Mouse (Mus musculus): Measurements from ENCODE around the gene Mad2l2.
"Not testable (repeated sequence)": the region's sequence is repeated elsewhere in the genome, so short reads cannot be mapped to it uniquely, and the experiment has no call there.

Gene Mad2l2

GRCm38 (mm10) chr4:148169586-148169985, 39.4 kb downstream of the Mad2l2 start:
- no peak for DNase-seq (ENCODE audit: low read depth, low spot score)

- DNase-seq (ENCODE audit: low read depth, low spot score): peak; percentile 50
Observed at GRCm38 (mm10) chr4:148170842-148171241, 40.7 kb downstream of the Mad2l2 start.

GRCm38 (mm10) chr4:148171261-148171660, 41.1 kb downstream of the Mad2l2 start:
- DNase-seq (ENCODE audit: low read depth, low spot score): peak; percentile 82

GRCm38 (mm10) chr4:148173811-148174494, 43.8 kb downstream of the Mad2l2 start:
- no peak for DNase-seq (ENCODE audit: low read depth, low spot score)

- no peak for DNase-seq (ENCODE audit: low read depth, low spot score)
Observed at GRCm38 (mm10) chr4:148174495-148174862, 44.3 kb downstream of the Mad2l2 start.

- not testable (repeated sequence) for DNase-seq (ENCODE audit: low read depth, low spot score)
Observed at GRCm38 (mm10) chr4:148176603-148177002, 46.4 kb downstream of the Mad2l2 start.

DNA sequence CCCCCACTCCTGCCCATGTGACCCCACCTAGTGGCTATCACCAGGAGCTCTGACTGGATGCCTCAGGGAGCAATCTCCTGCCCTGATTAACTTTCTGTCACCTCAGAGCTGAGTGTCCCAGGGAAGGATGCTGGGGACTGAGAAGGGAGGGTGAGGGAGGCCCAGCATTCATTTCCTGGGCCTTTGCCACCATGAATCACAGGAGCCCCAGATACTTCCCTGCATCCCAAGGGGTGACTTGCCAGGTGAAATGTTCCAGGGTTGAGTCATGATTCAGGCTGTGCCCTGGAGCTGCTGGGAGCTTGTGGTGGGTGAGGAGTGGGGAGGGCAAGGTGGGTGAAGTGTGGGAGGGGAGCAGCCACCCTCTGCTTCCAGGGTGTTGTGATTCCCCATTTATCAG, 47.5 kb downstream of the Mad2l2 start:
- DNase-seq (ENCODE audit: low read depth, low spot score): no peak

GRCm38 (mm10) chr4:148181483-148181882, 51.3 kb downstream of the Mad2l2 start:
- no peak for DNase-seq (ENCODE audit: low read depth, low spot score)

GRCm38 (mm10) chr4:148182363-148182762, 52.2 kb downstream of the Mad2l2 start:
- no peak for DNase-seq (ENCODE audit: low read depth, low spot score)

GRCm38 (mm10) chr4:148184564-148184963, 54.4 kb downstream of the Mad2l2 start:
- no peak for DNase-seq (ENCODE audit: low read depth, low spot score)

- DNase-seq (ENCODE audit: low read depth, low spot score): no peak
Observed at GRCm38 (mm10) chr4:148185819-148186218, 55.6 kb downstream of the Mad2l2 start.

- not testable (repeated sequence) for DNase-seq (ENCODE audit: low read depth, low spot score)
Observed at GRCm38 (mm10) chr4:148188767-148189166, 58.6 kb downstream of the Mad2l2 start.

GRCm38 (mm10) chr4:148192707-148193245, 62.6 kb downstream of the Mad2l2 start:
- no peak for DNase-seq (ENCODE audit: low read depth, low spot score)

- no peak for DNase-seq (ENCODE audit: low read depth, low spot score)
Observed at GRCm38 (mm10) chr4:148194400-148194799, 64.2 kb downstream of the Mad2l2 start.
